Mouse (Mus musculus) splenic B cell, adult 2 months (primary cell): ENCODE data around the gene Art1.
A peak's percentile ranks its signal among the peaks of the same experiment; 100 is the strongest.

Experiments
- DNase-seq: peaks from one replicate; pipeline ENCODE4 v3.0.0-alpha.2; 2011; ENCODE audit warnings: low read depth, low spot score
- H3K27me3 ChIP-seq: 2 replicates; pipeline ENCODE4 v1.6.1; 2012; ENCODE audit warnings: mild to moderate bottlenecking, low read length, moderate library complexity, mixed read lengths; ENCODE audit not compliant: control insufficient read depth, poor library complexity, insufficient read depth, severe bottlenecking
- H3K36me3 ChIP-seq: 2 replicates; pipeline ENCODE4 v1.6.1; 2012; ENCODE audit warnings: mild to moderate bottlenecking, low read length, moderate library complexity, mixed read lengths; ENCODE audit not compliant: control insufficient read depth, poor library complexity, insufficient read depth, severe bottlenecking

The Art1 gene

GRCm38 (mm10) chr7:102099760-102100661 lies 1.5 kb upstream of the Art1 start:
- no peaks in the 10 kb centered on the region for H3K27me3 ChIP-seq
- peak; percentile 87 for DNase-seq
- H3K36me3 ChIP-seq: no peaks in the 10 kb centered on the region

- no peaks in the 10 kb centered on the region for H3K27me3 ChIP-seq
- no peak for DNase-seq
- no peaks in the 10 kb centered on the region for H3K36me3 ChIP-seq
Measured at GRCm38 (mm10) chr7:102100868-102101267, 675 bp upstream of the Art1 start.

GRCm38 (mm10) chr7:102102241-102102640 lies 698 bp downstream of the Art1 start:
- H3K36me3 ChIP-seq: no peaks in the 10 kb centered on the region

GRCm38 (mm10) chr7:102102696-102103095 lies 1.2 kb downstream of the Art1 start:
- DNase-seq: no peak

More at GRCm38 (mm10) chr7:102102241-102102640, 698 bp downstream of the Art1 start:
- no peaks in the 10 kb centered on the region; the same call in 1 of the 2 replicates for H3K27me3 ChIP-seq
- no peak for DNase-seq

GRCm38 (mm10) chr7:102103555-102103954 lies 2.0 kb downstream of the Art1 start:
- Histone ChIP-seq H3K36me3 (no peaks in the 10 kb centered on the region), H3K27me3 (no peaks in the 10 kb centered on the region; the same call in 1 of the 2 replicates)
- no peak for DNase-seq

More at GRCm38 (mm10) chr7:102102696-102103095, 1.2 kb downstream of the Art1 start:
- H3K36me3 ChIP-seq: no peaks in the 10 kb centered on the region
- no peaks in the 10 kb centered on the region; the same call in 1 of the 2 replicates for H3K27me3 ChIP-seq

GRCm38 (mm10) chr7:102104126-102104525 lies 2.6 kb downstream of the Art1 start:
- Histone ChIP-seq H3K27me3 (no peaks in the 10 kb centered on the region; the same call in 1 of the 2 replicates), H3K36me3 (no peaks in the 10 kb centered on the region)
- no peak for DNase-seq

- Histone ChIP-seq H3K36me3 (no peaks in the 10 kb centered on the region), H3K27me3 (no peaks in the 10 kb centered on the region; the same call in 1 of the 2 replicates)
- DNase-seq: peak; percentile 14
Measured at GRCm38 (mm10) chr7:102106700-102107141, 5.2 kb downstream of the Art1 start.

- DNase-seq: no peak
- no peaks in the 10 kb centered on the region for H3K36me3 ChIP-seq
- H3K27me3 ChIP-seq: no peaks in the 10 kb centered on the region; the same call in 1 of the 2 replicates
Measured at GRCm38 (mm10) chr7:102108206-102108605, 6.7 kb downstream of the Art1 start.

- Histone ChIP-seq H3K36me3 (no peaks in the 10 kb centered on the region), H3K27me3 (no peaks in the 10 kb centered on the region; the same call in 1 of the 2 replicates)
- DNase-seq: no peak
Measured at GRCm38 (mm10) chr7:102109171-102109570, 7.6 kb downstream of the Art1 start, which contains the start of gene Art5. Art5 (minus strand) TSS chr7:102109489.

- no peaks in the 10 kb centered on the region for H3K36me3 ChIP-seq
- DNase-seq: no peak
- no peaks in the 10 kb centered on the region; the same call in 1 of the 2 replicates for H3K27me3 ChIP-seq
Measured at GRCm38 (mm10) chr7:102109746-102110145, 8.2 kb downstream of the Art1 start.

- no peak for DNase-seq
- no peaks in the 10 kb centered on the region for H3K36me3 ChIP-seq
- H3K27me3 ChIP-seq: no peaks in the 10 kb centered on the region
Measured at GRCm38 (mm10) chr7:102113151-102113729, 11.7 kb downstream of the Art1 start.

- peaks cover 6% of the 10 kb centered on the region; the same call in 1 of the 2 replicates for H3K36me3 ChIP-seq
Measured at GRCm38 (mm10) chr7:102116579-102117331, 15.2 kb downstream of the Art1 start, which contains the start of gene Chrna10. Chrna10 (minus strand) TSS chr7:102116828.

GRCm38 (mm10) chr7:102117382-102117781 lies 15.8 kb downstream of the Art1 start:
- peaks cover 7% of the 10 kb centered on the region; the same call in 1 of the 2 replicates for H3K36me3 ChIP-seq
- DNase-seq: no peak
- H3K27me3 ChIP-seq: no peaks in the 10 kb centered on the region

More at GRCm38 (mm10) chr7:102116579-102117331, 15.2 kb downstream of the Art1 start, which contains the start of gene Chrna10:
- DNase-seq: no peak
- no peaks in the 10 kb centered on the region for H3K27me3 ChIP-seq

- H3K36me3 ChIP-seq: peaks cover 8% of the 10 kb centered on the region; the same call in 1 of the 2 replicates
- no peaks in the 10 kb centered on the region for H3K27me3 ChIP-seq
- DNase-seq: no peak
Measured at GRCm38 (mm10) chr7:102120326-102120725, 18.8 kb downstream of the Art1 start.
